Mouse (Mus musculus): ENCODE measurements around the gene Tyrobp.

DNA sequence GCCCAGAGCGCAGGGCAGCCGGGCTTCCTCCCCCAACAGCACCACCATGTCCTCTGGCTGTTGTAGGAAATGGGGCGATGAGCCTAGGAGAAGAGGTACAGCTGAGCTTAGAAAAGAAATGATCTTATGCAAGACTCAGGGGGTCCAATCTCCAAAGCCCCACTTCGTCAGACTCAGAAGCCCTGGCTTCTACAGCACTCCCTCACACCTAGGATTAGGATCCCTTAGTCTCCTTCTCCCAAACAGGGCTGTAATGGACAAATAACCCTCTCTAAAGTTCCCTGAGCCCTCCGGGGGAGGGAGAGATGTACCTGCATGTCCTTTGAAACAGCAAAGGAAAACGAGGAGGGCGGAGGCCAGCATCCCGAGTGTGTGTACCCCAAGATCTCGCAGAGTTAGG lies 42.9 kb downstream of the Tyrobp start:
- no peak for TF ChIP-seq CTCF (IDR thresholded peaks at IDR 0.05; ENCODE audit: control insufficient read depth, insufficient read depth, insufficient replicate concordance, low read depth, low read length)
- TF ChIP-seq POLR2A (IDR thresholded peaks at IDR 0.05; ENCODE audit: control insufficient read depth, low read depth, low read length) = no peak
